Mouse (Mus musculus) lung, adult 2 months (tissue): ENCODE results near the gene Abhd5.

Experiments used
- CTCF ChIP-seq: fragments of 200-500 bp; IDR thresholded peaks from 2 replicates; pipeline ENCODE4 v1.5.1; 2011; ENCODE audit warnings: mild to moderate bottlenecking, low read length, control low read depth; ENCODE audit not compliant: insufficient read depth
- POLR2A ChIP-seq: fragments of 200-500 bp; IDR thresholded peaks from 2 replicates; pipeline ENCODE4 v1.6.1; 2011; ENCODE audit warnings: low read depth, mild to moderate bottlenecking, control low read depth, low read length, borderline replicate concordance; ENCODE audit errors: extremely low read depth

GRCm38 (mm10) chr9:122351303-122352024 is at the start of gene Abhd5:
- TF ChIP-seq CTCF = 0 out of 2 replicates have a peak, but pooled peaks have one; percentile 3
- TF ChIP-seq POLR2A = peak; percentile 97
